Mouse (Mus musculus) liver, embryonic 13.5 days (tissue): Measurements from ENCODE around the gene Hirip3. TPM values are rescaled to one million over a fixed set of nuclear protein-coding genes. Genes with fewer than 3 reads are reported as not detected.

Source experiments
- ATAC-seq: fragments of 200-750 bp; cut with Nextera tagmentation; 2 replicates; pipeline ENCODE4 v1.8.0; 2017; ENCODE audit warnings: low read depth, mild to moderate bottlenecking, moderate number of reproducible peaks, moderate library complexity
- DNase-seq: peaks from one replicate; pipeline ENCODE4 v3.0.0; 2022
- H3K27ac ChIP-seq: fragments of 300-500 bp; sonication (generic); 2 replicates; pipeline ENCODE4 v1.5.1; 2015; ENCODE audit warnings: moderate library complexity, mild to moderate bottlenecking, inconsistent platforms
- H3K27me3 ChIP-seq: fragments of 300-500 bp; sonication (generic); 2 replicates; pipeline ENCODE4 v1.6.1; 2015; ENCODE audit warnings: mild to moderate bottlenecking, inconsistent platforms
- H3K36me3 ChIP-seq: fragments of 300-500 bp; sonication (generic); 2 replicates; pipeline ENCODE4 v1.6.1; 2015; ENCODE audit warnings: mild to moderate bottlenecking, inconsistent platforms
- H3K4me1 ChIP-seq: fragments of 300-500 bp; sonication (generic); replicated peaks from 2 replicates; pipeline ENCODE4 v1.6.1; 2015; ENCODE audit warnings: inconsistent platforms
- H3K4me2 ChIP-seq: fragments of 300-500 bp; sonication (generic); 2 replicates; pipeline ENCODE4 v1.6.1; 2015; ENCODE audit warnings: inconsistent platforms, mild to moderate bottlenecking, moderate library complexity
- H3K4me3 ChIP-seq: fragments of 300-500 bp; sonication (generic); replicated peaks from 2 replicates; pipeline ENCODE4 v1.5.1; 2015; ENCODE audit warnings: mild to moderate bottlenecking, inconsistent platforms
- H3K9ac ChIP-seq: fragments of 300-500 bp; sonication (generic); 2 replicates; pipeline ENCODE4 v1.6.1; 2015; ENCODE audit warnings: mild to moderate bottlenecking, inconsistent platforms
- H3K9me3 ChIP-seq: fragments of 300-500 bp; sonication (generic); replicated peaks from 2 replicates; pipeline ENCODE4 v1.6.1; 2016; ENCODE audit warnings: inconsistent platforms
- WGBS: fragments of 180-500 bp; shearing (Covaris S2); methylation state at CpG from one replicate; pipeline ENCODE4 v1.1.7; 2015; ENCODE audit not compliant: insufficient replicate concordance; 5-methylcytosine and 5-hydroxymethylcytosine counted together
- polyA plus RNA-seq: library from polyadenylated mRNA; unstranded; fragments of >200 nt; fragmentation: Nextera tagmentation; extraction: Ambion mirVana; gene quantifications from 2 replicates; pipeline ENCODE4 v1.2.1, GENCODE M21; 2015

The Hirip3 gene
- polyA plus RNA-seq, 1 experiment from 2014 or later, result 17.8 TPM

DNA sequence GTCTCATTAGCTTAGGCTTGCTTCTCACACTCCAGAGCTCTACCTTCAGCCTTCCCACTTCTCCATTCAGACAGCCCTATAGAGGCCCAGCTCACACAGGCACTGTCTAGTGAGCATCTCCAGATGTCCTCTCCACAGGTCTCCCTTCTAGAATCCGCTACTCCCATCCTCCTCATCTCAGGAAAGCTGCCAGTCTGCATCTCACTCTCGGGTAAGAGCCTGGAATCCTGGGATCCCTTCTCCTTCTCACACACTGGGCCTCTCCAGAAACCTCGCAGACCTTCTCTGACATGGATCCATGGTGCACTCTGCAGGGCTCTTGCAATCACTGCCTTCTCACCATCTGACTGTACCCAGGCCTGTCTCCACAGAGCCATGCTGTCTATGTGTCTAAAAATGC is 6.1 kb upstream of the Hirip3 start:
- Histone ChIP-seq H3K9me3 (no peaks in the 10 kb centered on the region), H3K4me1 (peaks cover 9% of the 10 kb centered on the region), H3K27me3 (peaks cover 6% of the 10 kb centered on the region; the same call in 1 of the 2 replicates), H3K36me3 (peaks cover 88% of the 10 kb centered on the region), H3K4me3 (no peak overlapping the region), H3K4me2 (no peak overlapping the region), H3K9ac (no peak overlapping the region), H3K27ac (no peak overlapping the region)
- whole genome bisulfite sequencing, result 84% methylated on average over 3 of the region's 3 CpGs
- no peak for ATAC-seq
- DNase-seq, result no peak

GRCm38 (mm10) chr7:126856741-126857420 is 4.9 kb upstream of the Hirip3 start:
- no peaks in the 10 kb centered on the region for H3K9me3 ChIP-seq
- H3K9ac ChIP-seq, result no peak overlapping the region
- H3K4me2 ChIP-seq, result no peak overlapping the region
- H3K27me3 ChIP-seq, result no peaks in the 10 kb centered on the region
- H3K4me1 ChIP-seq, result peaks cover 17% of the 10 kb centered on the region
- 74% methylated on average over 9 of the region's 9 CpGs for WGBS
- peaks cover 84% of the 10 kb centered on the region for H3K36me3 ChIP-seq
- ATAC-seq (no peak), DNase-seq (no peak)
- no peak overlapping the region for H3K4me3 ChIP-seq
- no peak overlapping the region for H3K27ac ChIP-seq

- DNase-seq (no peak), ATAC-seq (no peak)
- H3K4me3 ChIP-seq, result peak overlapping the region; percentile 77
- peak overlapping the region; percentile 79 for H3K27ac ChIP-seq
- H3K9me3 ChIP-seq, result no peaks in the 10 kb centered on the region
- no peaks in the 10 kb centered on the region for H3K27me3 ChIP-seq
- peak overlapping the region; percentile 88 for H3K9ac ChIP-seq
- 26% methylated on average over 5 of the region's 5 CpGs for WGBS
- H3K4me1 ChIP-seq, result peaks cover 45% of the 10 kb centered on the region
- H3K4me2 ChIP-seq, result peak overlapping the region; percentile 94
- H3K36me3 ChIP-seq, result peaks cover 68% of the 10 kb centered on the region
These were observed 785 bp upstream of the Hirip3 start for GRCm38 (mm10) chr7:126860987-126861386.

DNA sequence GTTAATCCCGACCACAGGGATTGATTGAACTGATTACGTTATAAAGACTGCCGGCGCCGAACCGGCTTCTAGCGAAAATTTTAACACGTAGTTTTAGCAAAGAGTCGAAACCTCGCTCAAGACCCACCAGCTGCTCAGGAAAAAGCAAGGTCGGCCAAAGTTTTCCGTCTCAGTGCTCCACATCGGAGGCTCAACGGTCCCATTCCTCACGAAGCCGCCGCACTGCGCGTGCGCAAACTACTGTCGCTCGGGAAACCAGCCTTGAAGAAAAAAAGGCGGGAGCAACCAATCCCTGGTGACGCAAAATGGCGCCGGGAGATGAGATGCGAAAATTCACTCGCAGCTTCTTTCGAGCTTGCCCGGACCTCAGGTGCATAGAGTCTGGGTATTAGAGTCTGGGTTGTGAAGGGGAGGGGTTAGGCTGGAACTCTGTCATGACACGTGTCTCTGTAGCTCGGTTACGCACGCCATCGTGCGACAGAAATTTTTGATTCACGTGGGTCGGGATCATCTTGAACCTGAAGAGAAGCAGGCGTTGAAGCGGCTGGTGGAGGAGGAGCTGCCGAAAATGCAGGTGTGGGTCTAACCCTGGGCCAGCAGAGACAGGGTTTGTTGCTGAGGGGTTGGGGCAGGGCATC is 494 bp downstream of the Hirip3 start, which contains the start of gene Ino80e:
TSS of gene Ino80e (minus strand) at position 231 of the 638 bp plus-strand sequence.
- H3K36me3 ChIP-seq, result peaks cover 68% of the 10 kb centered on the region
- WGBS, result under 1% methylated on average over 41 of the region's 41 CpGs
- H3K27ac ChIP-seq, result peak within 1 kb of the TSS; percentile 79

DNA sequence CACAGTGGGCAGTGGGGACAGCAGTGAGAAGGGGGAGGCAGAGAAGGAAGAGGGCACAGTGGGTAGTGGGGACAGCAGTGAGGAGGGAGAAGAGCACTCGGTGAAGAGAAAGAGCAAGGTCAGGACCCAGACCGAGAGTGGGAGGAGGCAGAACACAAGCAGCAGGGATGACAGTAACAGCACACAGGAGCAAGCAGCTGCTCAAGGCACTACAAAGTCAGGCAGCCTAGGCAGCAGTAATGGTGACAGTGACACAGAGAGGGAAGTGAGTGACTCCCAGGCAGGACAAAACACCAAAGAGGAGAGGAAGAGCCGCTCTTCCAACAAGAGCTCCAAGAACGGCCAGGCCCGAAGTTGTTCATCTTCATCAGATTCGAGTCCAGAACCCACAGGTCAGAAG is 2.0 kb downstream of the Hirip3 start:
- H3K4me1 ChIP-seq, result peaks cover 45% of the 10 kb centered on the region
- peak overlapping the region; percentile 82 for H3K9ac ChIP-seq
- peaks cover 68% of the 10 kb centered on the region for H3K36me3 ChIP-seq
- no peak for DNase-seq
- no peaks in the 10 kb centered on the region for H3K9me3 ChIP-seq
- peak overlapping the region; percentile 77 for H3K4me3 ChIP-seq
- WGBS, result 72% methylated on average over 6 of the region's 6 CpGs
- no peak for ATAC-seq
- peak overlapping the region; percentile 78 for H3K27ac ChIP-seq
- peak overlapping the region; percentile 94 for H3K4me2 ChIP-seq
- H3K27me3 ChIP-seq, result no peaks in the 10 kb centered on the region

More for the DNA sequence above, 494 bp downstream of the Hirip3 start, which contains the start of gene Ino80e:
- ATAC-seq (peak; percentile 63), DNase-seq (peak; percentile 87)
- Histone ChIP-seq H3K27me3 (no peaks in the 10 kb centered on the region), H3K4me2 (peak within 1 kb of the TSS; percentile 94), H3K9me3 (no peaks in the 10 kb centered on the region), H3K4me1 (peaks cover 45% of the 10 kb centered on the region), H3K4me3 (peak within 1 kb of the TSS; percentile 77), H3K9ac (peak within 1 kb of the TSS; percentile 88)

GRCm38 (mm10) chr7:126867534-126867933 is 5.8 kb downstream of the Hirip3 start:
- ATAC-seq (no peak), DNase-seq (no peak)
- Histone ChIP-seq H3K27me3 (no peaks in the 10 kb centered on the region), H3K27ac (no peak overlapping the region), H3K4me1 (peaks cover 26% of the 10 kb centered on the region), H3K4me2 (no peak overlapping the region), H3K36me3 (peaks cover 90% of the 10 kb centered on the region), H3K9ac (no peak overlapping the region), H3K4me3 (no peak overlapping the region), H3K9me3 (no peaks in the 10 kb centered on the region)
- 86% methylated on average over 2 of the region's 2 CpGs for WGBS

DNA sequence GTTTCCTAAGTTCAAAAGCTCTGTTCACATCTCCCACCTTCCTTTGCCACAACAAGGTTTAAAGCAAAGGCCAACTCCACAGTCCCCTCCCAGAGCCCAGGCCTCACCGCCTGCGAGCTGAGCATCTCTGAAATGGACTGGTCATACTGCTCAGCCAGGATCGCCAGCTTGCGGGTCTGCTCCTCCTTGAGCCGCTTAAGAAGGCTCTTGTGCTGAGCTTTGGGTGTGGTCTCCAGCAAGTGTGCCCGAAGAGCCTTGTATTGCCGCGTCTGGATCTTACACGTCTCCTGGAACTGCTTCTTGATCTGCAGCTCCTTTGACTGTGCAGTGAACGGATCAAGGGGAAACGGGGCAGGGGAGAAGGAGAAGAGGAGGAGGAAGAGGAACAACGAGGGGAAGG is 6.2 kb downstream of the Hirip3 start:
- WGBS, result 78% methylated on average over 12 of the region's 12 CpGs
- Histone ChIP-seq H3K9me3 (no peaks in the 10 kb centered on the region), H3K27ac (no peak overlapping the region), H3K36me3 (peaks cover 95% of the 10 kb centered on the region), H3K9ac (no peak overlapping the region), H3K4me3 (no peak overlapping the region), H3K4me1 (peaks cover 21% of the 10 kb centered on the region), H3K27me3 (no peaks in the 10 kb centered on the region), H3K4me2 (no peak overlapping the region)
- DNase-seq (no peak), ATAC-seq (no peak)

DNA sequence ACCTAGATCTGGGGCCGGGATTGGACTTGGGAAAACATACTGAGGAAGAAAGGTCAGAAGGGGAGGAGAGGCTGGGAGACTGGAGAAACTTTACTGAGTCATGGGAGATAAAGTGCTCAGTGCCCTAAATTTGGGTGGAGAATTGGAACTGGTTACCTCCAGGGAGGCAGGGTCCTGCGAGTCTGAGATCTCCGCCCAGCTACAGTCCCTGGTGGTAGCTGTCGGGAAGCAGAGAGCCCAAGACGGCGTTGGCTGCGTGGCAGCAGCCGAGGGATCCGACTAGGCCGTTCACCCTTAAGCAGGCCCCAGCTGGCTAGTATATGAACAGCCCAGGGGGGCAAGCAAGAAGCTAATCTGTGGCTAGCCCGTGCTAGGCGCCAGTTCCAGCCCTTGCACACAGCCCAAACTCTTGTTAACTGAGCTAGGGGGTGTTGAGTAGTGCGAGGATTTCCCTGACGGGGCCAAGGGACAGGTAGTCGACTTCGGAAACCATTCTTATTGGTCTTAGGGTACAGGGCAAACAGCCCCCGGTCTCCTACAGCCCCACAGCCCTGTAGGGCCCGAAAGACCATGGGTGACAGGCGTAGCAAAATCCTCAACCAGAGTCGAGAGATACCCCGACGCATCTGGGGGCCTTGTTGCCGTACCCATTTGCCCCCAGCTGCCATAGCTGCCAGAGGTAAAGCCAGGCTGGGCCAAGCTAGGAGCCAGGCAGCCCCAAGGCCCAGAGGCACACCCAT is 8.2 kb downstream of the Hirip3 start:
- WGBS, result 88% methylated on average over 23 of the region's 23 CpGs
- Histone ChIP-seq H3K4me2 (no peak overlapping the region), H3K27me3 (no peaks in the 10 kb centered on the region), H3K27ac (no peak overlapping the region), H3K36me3 (peaks cover 100% of the 10 kb centered on the region), H3K4me1 (0 out of 2 replicates have a peak, but pooled peaks cover 3% of the 10 kb centered on the region), H3K4me3 (no peak overlapping the region), H3K9ac (no peak overlapping the region), H3K9me3 (no peaks in the 10 kb centered on the region)
- no peak for DNase-seq
- ATAC-seq, result no peak

DNA sequence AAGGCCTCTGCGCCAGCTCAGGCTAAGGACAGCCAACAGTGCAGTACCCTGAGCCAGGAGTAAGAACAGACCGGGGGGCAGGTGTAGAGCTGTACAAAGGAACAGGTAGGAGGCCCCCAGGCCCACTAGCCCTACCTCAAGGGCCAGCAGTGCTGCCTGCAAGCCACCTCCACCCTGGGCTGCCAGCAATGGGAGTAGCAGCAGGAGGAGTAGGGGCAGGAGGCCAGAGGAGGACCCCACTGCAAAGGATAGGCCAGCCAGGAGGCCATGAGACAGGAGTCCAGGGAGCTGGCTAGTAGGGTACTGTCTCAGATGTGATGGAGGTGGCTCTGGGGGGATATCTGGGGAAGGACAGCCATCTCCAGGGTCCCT is 8.7 kb downstream of the Hirip3 start:
- Histone ChIP-seq H3K27ac (no peak overlapping the region), H3K4me3 (no peak overlapping the region), H3K36me3 (peaks cover 100% of the 10 kb centered on the region), H3K4me2 (no peak overlapping the region), H3K9ac (no peak overlapping the region), H3K9me3 (no peaks in the 10 kb centered on the region), H3K27me3 (no peaks in the 10 kb centered on the region), H3K4me1 (0 out of 2 replicates have a peak, but pooled peaks cover 6% of the 10 kb centered on the region)
- ATAC-seq (no peak), DNase-seq (no peak)
- 82% methylated on average over 2 of the region's 2 CpGs for WGBS

GRCm38 (mm10) chr7:126877239-126877638 is 15.5 kb downstream of the Hirip3 start:
- Histone ChIP-seq H3K9me3 (no peaks in the 10 kb centered on the region), H3K4me1 (peaks cover 31% of the 10 kb centered on the region), H3K27me3 (no peaks in the 10 kb centered on the region), H3K36me3 (peaks cover 98% of the 10 kb centered on the region), H3K9ac (no peak overlapping the region), H3K4me2 (no peak overlapping the region), H3K4me3 (no peak overlapping the region), H3K27ac (no peak overlapping the region)
- WGBS, result 93% methylated on average over 1 of the region's 1 CpGs
- ATAC-seq (no peak), DNase-seq (no peak)

DNA sequence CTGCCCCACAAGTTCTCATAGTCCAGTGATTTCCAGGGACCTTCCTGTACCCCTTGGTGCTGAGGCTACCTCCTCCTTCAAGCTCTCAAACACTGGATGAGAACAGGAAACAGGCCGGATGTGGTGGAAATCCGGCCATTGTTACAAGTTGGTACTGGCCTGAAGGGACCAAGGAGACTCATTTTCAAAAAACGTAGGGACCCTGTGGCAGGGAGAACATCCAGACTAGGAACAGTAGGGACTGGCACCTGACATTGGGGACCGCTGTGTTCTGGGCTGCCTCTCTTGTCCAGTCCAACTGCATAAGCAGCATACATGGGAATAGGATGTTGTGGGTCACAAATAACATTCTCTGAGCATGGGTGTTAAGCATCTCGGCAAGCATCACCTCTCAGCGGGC is 19.3 kb downstream of the Hirip3 start:
- peak overlapping the region; percentile 89; the same call in 1 of the 2 replicates for H3K4me3 ChIP-seq
- WGBS, result 39% methylated on average over 6 of the region's 6 CpGs
- peaks cover 49% of the 10 kb centered on the region for H3K4me1 ChIP-seq
- H3K4me2 ChIP-seq, result peak overlapping the region; percentile 100
- DNase-seq, result no peak
- H3K36me3 ChIP-seq, result peaks cover 60% of the 10 kb centered on the region
- ATAC-seq, result no peak
- H3K27me3 ChIP-seq, result no peaks in the 10 kb centered on the region
- peak overlapping the region; percentile 51; the same call in 1 of the 2 replicates for H3K27ac ChIP-seq
- H3K9me3 ChIP-seq, result no peaks in the 10 kb centered on the region
- peak overlapping the region; percentile 94 for H3K9ac ChIP-seq
